Mouse (Mus musculus): ENCODE results near the gene Crabp1.
A peak's percentile ranks its signal among the peaks of the same experiment; 100 is the strongest.

The Crabp1 gene

DNA sequence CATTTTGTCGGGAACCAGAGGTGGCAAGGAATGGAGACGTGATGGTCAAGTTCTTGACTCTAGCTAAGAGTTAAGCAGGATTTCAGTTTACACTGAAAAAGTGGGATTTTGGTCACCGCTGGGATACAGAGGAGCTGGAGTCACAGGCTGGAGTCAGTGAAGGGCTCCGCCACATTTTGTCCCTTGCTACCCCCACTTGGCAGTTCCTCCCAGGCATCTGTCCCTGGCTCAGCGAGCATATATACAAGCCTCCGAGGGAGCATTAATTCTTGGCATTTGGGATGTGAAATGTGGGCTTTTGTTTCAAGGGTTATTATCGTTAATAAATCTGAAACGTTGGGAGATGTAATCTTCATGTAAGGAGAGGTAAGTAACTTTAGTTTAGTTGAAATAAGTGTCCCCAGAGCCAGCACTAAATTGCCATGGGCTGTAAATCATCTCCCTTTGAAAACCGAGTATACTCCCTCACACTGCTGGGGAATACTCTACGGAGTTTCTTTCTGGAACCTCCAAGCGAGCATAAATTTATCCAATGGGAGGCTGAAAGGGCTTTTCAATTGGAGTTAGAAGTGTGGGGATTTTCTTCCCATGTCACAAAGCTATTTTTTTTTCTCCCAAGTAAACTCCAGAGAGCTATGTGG is 5.7 kb downstream of the Crabp1 start:
- no peak for DNase-seq (ENCODE audit: low spot score in 2 of 2)

DNA sequence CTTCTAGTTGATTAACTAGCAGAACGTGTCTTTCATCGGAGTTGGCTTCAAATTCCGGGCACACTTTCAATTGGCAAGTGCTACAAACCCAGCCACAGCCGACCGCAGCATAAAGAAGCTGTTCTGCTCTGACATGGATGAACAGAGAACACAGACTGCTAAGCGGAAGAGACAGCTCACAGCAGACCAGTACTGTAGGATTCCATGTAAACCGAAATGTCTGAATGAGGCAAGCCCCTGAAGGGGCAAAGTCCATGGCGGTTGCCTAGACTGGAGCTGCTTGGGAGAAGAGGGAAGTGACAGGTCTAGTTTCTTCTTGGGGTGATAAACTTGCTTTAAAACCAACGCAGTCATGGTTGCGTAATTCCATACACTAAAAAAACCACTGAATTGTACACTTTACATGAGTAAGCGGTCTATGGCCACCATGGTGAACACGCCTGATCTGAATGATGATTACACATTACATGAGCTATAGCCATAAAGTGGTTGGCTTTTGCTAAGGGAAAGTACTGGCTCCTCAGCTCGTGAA is 12.0 kb downstream of the Crabp1 start:
- DNase-seq (ENCODE audit: low spot score in 2 of 2) = no peak

DNA sequence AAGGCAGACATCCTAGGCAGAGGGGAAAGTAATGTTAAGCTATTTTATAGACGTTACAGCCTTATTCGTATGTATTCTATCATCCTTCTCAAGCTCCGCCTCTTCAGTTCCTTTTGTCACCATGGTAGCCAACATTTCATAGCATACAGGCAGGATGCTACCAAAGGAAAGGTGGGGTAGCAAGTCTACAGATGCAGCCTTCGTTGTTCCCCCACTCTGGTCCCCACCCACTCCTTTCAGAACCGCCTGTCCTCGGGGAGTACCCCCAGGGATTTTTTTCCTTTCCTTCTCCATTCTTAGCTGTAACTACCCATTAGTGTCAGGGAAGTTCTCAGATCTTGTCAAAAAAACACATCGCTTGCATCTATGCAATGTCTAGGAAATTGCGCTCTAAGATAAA is 14.7 kb downstream of the Crabp1 start:
- no peak for DNase-seq (ENCODE audit: low spot score in 2 of 2)

DNA sequence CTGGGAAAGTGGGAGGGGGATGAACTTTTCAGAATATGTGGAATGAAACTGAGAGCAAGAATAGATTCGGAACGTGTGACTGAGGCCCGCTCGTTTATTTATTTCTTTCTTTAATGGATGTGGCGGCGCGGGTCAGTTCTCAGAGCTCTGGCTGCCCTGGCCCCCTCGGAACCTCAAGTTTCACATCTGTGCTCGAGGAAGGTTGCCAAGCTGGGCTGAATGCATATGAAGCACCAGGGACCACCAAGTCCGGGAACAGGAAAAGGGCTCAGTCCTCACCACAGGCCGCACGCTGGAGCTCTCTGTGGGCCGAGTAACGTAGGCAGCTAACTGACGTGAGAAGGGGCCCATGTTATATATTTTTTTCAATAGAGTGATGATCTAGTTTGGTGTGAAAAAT is 18.0 kb downstream of the Crabp1 start:
- no peak for DNase-seq (ENCODE audit: low spot score in 2 of 2)

DNA sequence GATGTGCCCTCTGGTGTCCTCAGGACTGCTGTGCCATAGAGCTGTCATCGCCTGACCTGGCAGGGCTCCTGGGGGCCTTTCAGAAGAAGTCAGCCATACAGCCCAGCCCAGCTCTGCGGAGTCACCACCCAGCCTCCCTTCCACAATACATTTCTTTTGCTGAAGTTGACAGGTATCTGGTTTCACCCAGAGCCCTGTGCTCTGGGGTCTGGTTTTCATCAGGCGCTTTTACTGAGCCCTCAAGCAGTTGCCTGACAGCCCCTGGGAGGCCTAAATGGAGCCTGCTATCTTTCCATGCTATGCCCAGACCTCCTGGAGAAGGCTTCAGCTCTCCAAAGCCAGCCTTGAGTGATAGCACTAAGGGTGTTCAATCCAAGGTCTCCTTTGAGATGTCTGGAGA is 19.5 kb downstream of the Crabp1 start:
- no peak for DNase-seq (ENCODE audit: low spot score in 2 of 2)

DNA sequence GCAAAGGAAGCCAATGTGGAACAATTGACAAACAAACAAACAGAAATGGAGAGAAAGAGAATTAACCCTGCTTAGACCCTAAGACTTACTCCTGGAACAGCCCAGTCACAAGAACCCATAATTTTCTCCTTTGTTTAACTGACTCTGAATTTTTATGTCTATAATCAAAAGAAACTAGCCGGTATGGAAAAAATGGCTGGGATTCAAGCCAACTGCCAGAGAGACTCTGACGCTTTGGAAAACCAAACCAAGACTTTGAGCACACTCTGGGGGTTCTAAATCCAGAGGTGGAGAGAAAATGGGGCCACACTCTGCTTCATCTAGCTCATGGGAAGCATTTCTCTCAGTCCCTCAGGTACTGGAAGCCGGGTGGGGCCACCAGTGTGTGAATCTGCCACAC is 20.7 kb downstream of the Crabp1 start:
- DNase-seq (ENCODE audit: low spot score in 2 of 2) = no peak

DNA sequence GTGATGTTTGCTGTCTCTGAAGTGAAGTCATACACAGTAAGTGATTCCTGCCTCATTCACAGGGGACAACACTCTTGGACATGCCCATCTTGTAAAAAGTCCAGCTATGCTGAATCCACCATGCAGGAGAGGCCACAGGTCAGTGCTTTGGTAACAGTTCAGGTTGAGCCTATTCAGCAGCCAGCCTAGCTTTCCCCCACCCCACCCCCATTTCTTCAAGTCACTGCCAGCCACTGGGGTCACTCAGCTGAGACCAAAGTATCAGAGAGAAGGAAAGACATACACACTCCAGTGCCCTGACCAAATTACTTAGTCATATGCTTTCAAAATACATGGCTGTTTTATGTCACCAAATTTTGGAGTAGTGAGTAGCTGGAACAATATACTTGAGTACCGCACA is 21.5 kb downstream of the Crabp1 start:
- DNase-seq (ENCODE audit: low spot score in 2 of 2) = no peak

DNA sequence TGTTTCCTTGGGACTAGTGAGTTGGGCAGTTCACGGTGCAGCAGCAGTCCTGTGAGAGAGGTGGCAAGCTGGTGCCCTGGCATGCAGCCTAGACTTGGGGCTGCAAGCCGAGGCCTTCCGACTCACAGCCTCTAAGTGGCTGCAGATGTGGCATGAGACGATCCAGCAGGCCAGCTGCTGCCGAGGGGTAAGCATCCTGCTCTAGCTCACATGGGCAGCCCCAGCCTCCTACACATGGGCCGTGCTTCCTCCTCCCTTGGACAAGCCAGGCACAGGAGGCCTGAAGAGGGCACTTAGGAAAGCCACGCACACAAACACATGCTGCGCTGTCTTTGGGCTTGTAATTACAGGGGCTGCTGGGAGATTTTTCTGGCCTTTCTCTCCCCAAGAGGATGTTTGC is 23.2 kb downstream of the Crabp1 start:
- no peak for DNase-seq (ENCODE audit: low spot score in 2 of 2)

DNA sequence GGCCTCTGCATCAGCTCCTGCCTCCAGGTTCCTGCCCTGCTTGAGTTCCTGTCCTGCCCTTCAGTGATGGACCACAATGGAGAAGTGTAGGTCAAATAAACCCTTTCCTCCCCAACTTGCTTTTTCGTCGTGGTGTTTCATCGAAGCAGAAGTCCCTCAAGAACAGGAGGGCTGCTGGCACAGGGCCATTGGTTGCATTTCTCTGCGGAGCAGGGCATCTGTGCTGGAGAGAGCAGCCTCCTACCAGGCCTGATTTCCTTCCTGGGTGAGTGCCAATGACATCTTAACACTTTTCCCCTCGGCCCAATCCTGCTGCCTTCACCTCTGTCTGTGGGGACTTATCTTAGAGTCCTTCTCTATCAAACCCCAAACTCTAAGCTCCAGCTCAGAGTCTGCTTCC is 25.7 kb downstream of the Crabp1 start:
- no peak for DNase-seq (ENCODE audit: low spot score in 2 of 2)

DNA sequence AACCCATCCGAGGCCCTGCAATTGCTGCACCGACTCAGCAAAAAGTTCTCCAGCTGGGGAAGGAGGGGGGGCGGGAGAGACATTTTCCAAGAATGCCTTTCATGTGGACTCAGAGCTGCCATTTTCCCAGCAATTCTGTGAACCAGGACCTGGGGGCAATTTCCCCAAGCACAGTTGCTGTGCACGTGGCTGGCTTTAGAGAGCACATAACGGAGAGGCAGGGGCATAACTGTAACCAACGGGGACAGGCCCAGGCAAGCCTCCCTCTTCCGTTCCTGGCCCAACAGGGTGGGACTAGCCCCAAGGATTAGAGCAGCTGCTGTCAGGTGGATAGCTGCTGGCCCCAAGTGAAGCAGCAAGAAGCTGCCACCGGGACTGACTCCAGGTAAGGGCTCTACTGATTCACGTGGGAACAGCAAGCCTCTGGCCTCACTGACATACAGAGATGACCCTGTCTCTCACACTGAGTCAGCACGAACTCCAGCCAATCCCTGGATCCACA is 37.0 kb downstream of the Crabp1 start:
- DNase-seq (ENCODE audit: low spot score in 2 of 2) = no peak

DNA sequence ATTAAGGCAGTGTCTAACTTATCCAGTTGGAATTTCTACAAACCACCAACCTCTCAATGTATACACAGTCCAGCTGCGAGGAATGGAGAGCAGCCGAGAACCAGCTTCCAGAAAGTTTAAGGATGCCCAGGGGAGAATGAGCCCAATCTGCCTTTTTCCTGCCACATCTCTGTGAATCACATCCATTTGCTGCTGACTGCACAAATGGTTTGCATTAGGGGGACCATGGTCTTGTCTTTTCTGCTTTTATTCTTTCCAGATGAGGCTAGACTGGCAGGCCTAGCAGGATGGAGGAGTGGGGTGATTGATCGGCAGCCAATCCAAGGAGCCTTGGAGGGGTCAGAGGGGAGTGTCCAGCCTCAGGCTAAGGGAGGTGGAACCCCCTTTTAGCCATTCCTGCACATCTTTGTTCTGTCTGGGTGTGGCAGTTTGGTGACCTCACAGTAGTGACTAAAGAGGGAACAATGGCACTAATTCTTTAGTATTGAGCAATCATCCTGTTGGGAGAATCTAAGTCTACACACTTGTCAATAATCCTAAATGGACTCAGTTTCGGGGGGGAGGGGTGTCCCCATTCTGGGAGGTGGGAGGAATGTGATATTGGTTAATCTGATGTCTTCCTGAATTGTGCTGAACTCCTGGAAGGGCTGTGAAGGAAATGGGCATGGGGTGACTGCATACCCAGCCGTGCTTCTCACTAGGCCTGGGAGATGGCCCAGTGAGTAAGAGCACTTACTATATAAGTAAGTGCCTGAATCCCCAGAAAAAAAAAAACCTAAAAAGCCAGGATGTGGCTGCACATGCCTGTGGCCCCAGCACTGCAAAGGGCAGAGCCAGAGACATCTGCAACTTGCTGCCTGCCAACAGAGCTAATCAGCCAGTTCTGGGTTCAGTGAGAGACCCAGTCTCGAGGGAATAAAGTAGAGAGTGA is 38.5 kb downstream of the Crabp1 start:
- no peak for DNase-seq (ENCODE audit: low spot score in 2 of 2)

DNA sequence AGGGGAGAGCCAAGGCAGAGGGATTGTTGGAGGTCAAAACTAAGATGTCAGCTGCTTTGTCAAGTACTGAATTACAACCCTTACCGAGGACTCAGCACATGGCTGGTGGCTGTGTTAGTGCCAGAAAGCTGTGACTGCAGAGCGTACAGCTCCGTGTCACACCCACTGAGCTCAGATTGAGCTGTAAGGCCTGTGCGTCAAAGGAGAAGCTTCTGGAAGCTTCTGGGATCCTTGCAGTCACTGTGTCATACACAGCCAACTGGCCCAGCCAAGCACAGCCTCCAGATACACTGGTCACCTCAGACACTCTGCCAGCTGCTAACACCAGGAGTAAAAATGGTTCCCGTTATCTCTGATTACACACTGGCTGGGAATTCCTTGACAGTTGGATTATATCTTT is 39.8 kb downstream of the Crabp1 start:
- no peak for DNase-seq (ENCODE audit: low spot score in 2 of 2)

DNA sequence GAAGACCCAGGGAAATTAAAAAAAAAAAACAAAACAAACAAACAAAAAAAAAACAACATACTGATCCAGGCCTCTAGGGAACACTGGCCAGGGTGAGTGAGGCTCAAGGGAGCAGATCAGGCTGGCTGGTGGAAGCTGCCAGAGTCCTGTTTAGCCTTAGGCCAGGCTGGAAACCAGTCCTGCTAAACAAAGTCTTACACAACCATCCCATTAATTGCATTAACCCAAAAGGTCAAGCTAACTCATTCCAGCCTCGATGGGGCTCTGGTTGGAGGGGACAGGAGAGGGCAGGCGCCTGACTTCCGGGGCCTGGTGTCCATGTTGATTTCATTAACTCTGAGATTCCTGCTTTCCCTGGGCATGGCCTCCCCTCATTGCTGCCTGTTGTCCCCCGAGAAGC is 43.2 kb downstream of the Crabp1 start:
- DNase-seq (ENCODE audit: low spot score in 2 of 2) = no peak

DNA sequence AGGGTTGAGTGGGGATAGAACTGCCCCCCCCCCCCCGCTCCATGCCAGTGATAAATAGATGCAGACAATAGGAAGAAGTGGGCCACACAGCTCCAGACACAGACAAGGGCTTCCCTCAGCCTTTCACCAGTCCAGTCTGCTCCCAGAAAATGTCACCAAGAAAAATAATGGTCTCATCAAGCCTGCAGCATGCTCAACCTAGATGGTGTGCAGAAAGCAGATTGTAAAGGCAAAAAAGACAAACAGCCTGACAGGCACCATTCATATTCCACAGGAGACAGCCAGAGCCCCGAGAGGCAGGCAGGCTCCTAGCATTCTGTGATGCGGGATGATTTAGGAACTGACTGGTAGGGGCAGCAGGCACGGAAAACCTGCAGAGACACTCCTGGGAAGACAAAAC is 45.4 kb downstream of the Crabp1 start:
- DNase-seq (ENCODE audit: low spot score in 2 of 2) = no peak

DNA sequence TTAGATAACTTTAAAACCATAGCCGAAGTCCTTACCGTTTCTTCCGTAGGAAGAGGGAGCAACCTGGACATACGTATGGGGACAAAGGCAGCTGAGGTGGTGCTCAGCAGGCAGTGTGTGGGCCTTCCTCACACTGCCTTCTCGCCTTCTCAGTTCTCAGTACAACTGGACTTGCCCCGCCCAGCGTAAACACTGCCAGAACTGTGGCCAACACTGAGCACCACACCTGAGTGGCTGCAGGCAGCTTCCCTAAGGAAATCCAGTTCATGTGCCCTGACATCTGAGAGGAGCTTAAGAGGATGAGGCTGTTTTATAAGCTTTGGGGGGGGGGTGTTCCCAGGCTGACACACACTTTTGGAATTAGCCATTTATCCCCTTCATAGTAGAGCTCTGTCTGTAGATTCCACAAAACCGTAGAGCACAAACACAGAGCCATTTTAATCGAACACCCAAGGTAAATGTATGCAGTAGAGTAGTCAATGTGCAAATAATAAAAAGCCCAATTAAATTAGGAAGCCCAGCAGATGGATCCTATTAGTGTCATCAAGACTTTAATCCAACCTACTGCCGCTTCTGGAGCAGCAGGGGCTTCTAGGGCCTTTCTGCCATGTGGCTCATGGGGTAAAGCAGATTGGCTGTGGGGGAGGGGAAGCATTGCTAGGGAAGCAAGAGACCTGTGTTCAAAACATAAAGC is 52.1 kb downstream of the Crabp1 start:
- DNase-seq (ENCODE audit: low spot score in 2 of 2) = no peak

DNA sequence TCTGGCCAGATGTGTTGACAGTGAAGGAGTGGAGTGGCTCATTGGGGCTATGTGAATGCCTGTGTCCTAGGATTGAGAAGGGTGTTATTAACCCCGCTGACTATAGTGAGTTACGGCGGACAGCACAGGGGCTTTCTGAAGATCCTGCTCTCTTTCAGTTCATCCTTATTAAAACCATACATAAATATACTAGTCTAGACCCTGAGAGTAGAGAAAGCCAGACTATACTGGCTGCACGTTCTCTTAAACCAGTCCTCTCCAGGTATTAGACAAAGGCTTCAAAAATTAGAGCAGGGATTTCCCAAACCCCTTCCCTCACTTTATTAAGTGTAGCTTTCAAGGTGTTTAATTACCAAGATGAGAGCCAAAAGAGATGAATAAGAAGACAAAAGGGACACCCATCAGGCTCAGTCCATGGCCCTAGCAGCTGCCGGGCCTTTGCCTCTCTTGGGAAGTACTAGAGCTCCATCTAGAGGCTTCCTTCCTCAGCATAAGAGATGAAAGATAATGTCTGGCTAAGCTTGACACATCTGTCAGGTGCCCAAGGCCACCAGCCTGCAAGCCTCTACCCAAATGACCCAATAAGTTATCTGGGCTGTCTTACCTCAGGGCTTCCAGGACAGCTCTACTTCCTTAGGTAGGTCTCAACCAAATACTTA is 57.0 kb downstream of the Crabp1 start:
- peak in 1 of 2 experiments; percentile 11 for DNase-seq (ENCODE audit: low spot score in 2 of 2)
